Mouse (Mus musculus) liver, adult 2 months (tissue): ENCODE data around the gene 9230104L09Rik.

Experiments
- CTCF ChIP-seq: fragments of 200-500 bp; IDR thresholded peaks from 2 replicates; pipeline ENCODE4 v1.5.1; 2011; ENCODE audit warnings: low read depth, low read length, control low read depth
- POLR2A ChIP-seq: fragments of 200-500 bp; IDR thresholded peaks from 2 replicates; pipeline ENCODE4 v1.6.1; 2011; ENCODE audit warnings: low read length, control low read depth; ENCODE audit not compliant: insufficient read depth; ENCODE audit errors: extremely low read depth

DNA sequence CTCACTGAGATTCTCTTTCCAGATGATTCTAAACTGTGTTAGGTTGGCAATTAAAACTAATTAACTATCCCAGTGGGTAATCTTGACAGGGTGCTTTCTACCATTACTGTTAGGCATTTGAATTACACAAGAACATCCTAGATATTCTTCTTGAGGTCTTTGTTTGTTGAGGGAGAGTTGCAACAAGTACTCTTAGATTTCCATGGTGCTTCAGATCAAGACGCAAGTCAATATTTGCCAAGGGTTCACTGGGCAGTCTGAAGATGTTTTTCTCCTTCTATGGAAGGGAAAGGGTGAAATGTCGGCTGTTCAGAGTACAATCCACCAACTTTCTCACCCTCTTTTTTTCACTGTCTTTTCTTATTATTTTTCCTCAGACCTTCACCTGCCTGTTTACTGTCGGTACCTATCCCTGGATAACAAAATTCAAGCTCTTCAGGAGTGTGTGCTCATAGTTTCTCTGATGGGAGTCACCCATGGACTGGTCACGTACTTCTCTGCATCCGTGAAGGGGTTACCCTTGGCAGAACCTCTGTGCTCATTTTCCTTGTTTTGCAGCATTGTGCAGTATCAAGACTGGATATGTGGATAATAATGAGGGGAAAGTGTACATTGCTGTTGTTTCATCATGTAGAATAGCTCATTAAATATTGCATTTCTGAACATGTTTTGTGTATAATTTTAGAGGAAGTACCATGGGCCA is 26.6 kb downstream of the 9230104L09Rik start:
- TF ChIP-seq CTCF = no peak
- TF ChIP-seq POLR2A = no peak
